Mouse (Mus musculus): ENCODE data around the gene Pde3b. TPM values are rescaled to one million over a fixed set of nuclear protein-coding genes. Genes with fewer than 3 reads are reported as not detected.

Gene Pde3b
- 3.1 TPM for polyA plus RNA-seq (2017; shearing (Covaris generic))

GRCm38 (mm10) chr7:114414421-114415335 is at the start of gene Pde3b:
Gene Pde3b (plus strand): TSS chr7:114415281.

GRCm38 (mm10) chr7:114562531-114563241 is 147.6 kb downstream of the Pde3b start, which contains the start of gene Cyp2r1:
Gene Cyp2r1 (minus strand): TSS chr7:114562972.

Other genes starting within 250 kb of the Pde3b start
- gene Copb1, start 160.6 kb upstream of the Pde3b start, polyA plus RNA-seq (2017; shearing (Covaris generic)), result 132 TPM
- gene Psma1, start 139.2 kb upstream of the Pde3b start, polyA plus RNA-seq (2017; shearing (Covaris generic)), result 313 TPM
- 1.9 TPM for gene Cyp2r1, start 147.7 kb downstream of the Pde3b start, polyA plus RNA-seq (2017; shearing (Covaris generic))
- not detected for gene Calca, start 221.1 kb downstream of the Pde3b start, polyA plus RNA-seq (2017; shearing (Covaris generic))